Mouse (Mus musculus) myocyte (in vitro differentiated cells): Measurements from ENCODE around the gene Lgr5. TPM values are rescaled to one million over a fixed set of nuclear protein-coding genes. Genes with fewer than 3 reads are reported as not detected.

ENCODE experiments used
- H3K27me3 ChIP-seq: one replicate; pipeline ENCODE4 v1.6.1; 2011; ENCODE audit not compliant: control insufficient read depth, insufficient read depth, insufficient read length
- H3K36me3 ChIP-seq: one replicate; pipeline ENCODE4 v1.6.1; 2011; ENCODE audit not compliant: control insufficient read depth, insufficient read depth
- H3K4me2 ChIP-seq: one replicate; pipeline ENCODE4 v1.6.1; 2011; ENCODE audit warnings: low read depth, control low read depth
- H3K4me3 ChIP-seq: one replicate; pipeline ENCODE4 v1.5.1; 2011; ENCODE audit warnings: mild to moderate bottlenecking, control low read depth, moderate library complexity
- H3K79me2 ChIP-seq: one replicate; pipeline ENCODE4 v1.6.1; 2011; ENCODE audit not compliant: control insufficient read depth, insufficient read depth
- H3ac ChIP-seq: one replicate; pipeline ENCODE4 v1.6.1; 2011; ENCODE audit not compliant: control insufficient read depth, insufficient read length
- CEBPB ChIP-seq: IDR thresholded peaks from 2 replicates; pipeline ENCODE4 v1.6.1; 2011; ENCODE audit warnings: mild to moderate bottlenecking, moderate library complexity; ENCODE audit not compliant: poor library complexity, insufficient read depth, severe bottlenecking
- E2F4 ChIP-seq: IDR thresholded peaks from one replicate; pipeline ENCODE4 v1.6.1; 2011; ENCODE audit warnings: mild to moderate bottlenecking, control low read depth, moderate library complexity; ENCODE audit not compliant: insufficient read depth
- MAX ChIP-seq: IDR thresholded peaks from one replicate; pipeline ENCODE4 v1.6.1; 2011; ENCODE audit warnings: low read depth, mild to moderate bottlenecking, control low read depth
- MYOD1 ChIP-seq, 3 experiments: IDR thresholded peaks; one replicate each; pipeline ENCODE4 v1.6.1; 2011; ENCODE audit warnings: control low read depth in 2 of 3, low read depth in 2 of 3, mild to moderate bottlenecking in 2 of 3, moderate library complexity in 1 of 3; ENCODE audit not compliant: insufficient read length in 2 of 3, control insufficient read depth in 1 of 3
- MYOG ChIP-seq, 3 experiments: IDR thresholded peaks; one replicate each; pipeline ENCODE4 v1.6.1; 2011; ENCODE audit warnings: control low read depth in 2 of 3, low read depth in 2 of 3, mild to moderate bottlenecking in 2 of 3; ENCODE audit not compliant: insufficient read length in 2 of 3, control insufficient read depth in 1 of 3, insufficient read depth in 1 of 3
- POLR2A ChIP-seq: IDR thresholded peaks from one replicate; pipeline ENCODE4 v1.6.1; 2011; ENCODE audit warnings: low read depth, mild to moderate bottlenecking, control low read depth, moderate library complexity; ENCODE audit not compliant: insufficient read length
- POLR2AphosphoS2 ChIP-seq: IDR thresholded peaks from one replicate; pipeline ENCODE4 v1.6.1; 2011; ENCODE audit warnings: low read depth, control low read depth; ENCODE audit not compliant: insufficient read length
- REST ChIP-seq: IDR thresholded peaks from one replicate; pipeline ENCODE4 v1.6.1; 2011; ENCODE audit warnings: mild to moderate bottlenecking, control low read depth, moderate library complexity; ENCODE audit not compliant: insufficient read depth, insufficient read length
- SRF ChIP-seq: IDR thresholded peaks from one replicate; pipeline ENCODE4 v1.6.1; 2011; ENCODE audit warnings: low read depth; ENCODE audit not compliant: control insufficient read depth, insufficient read length
- TCF12 ChIP-seq: IDR thresholded peaks from one replicate; pipeline ENCODE4 v1.6.1; 2011; ENCODE audit warnings: mild to moderate bottlenecking, control low read depth; ENCODE audit not compliant: poor library complexity, insufficient read depth, severe bottlenecking
- TCF3 ChIP-seq: IDR thresholded peaks from one replicate; pipeline ENCODE4 v1.6.1; 2011; ENCODE audit warnings: low read depth, control low read depth; ENCODE audit not compliant: insufficient read length
- USF1 ChIP-seq: IDR thresholded peaks from one replicate; pipeline ENCODE4 v1.6.1; 2011; ENCODE audit warnings: low read depth, mild to moderate bottlenecking, control low read depth, moderate library complexity
- polyA plus RNA-seq: library from polyadenylated mRNA; unstranded; fragments of >200 nt; fragmentation: generic; extraction: Trizol; gene quantifications from one replicate; pipeline ENCODE4 v1.2.1, GENCODE M21; 2012; ENCODE audit warnings: missing spikeins

Lgr5 gene
- polyA plus RNA-seq = 0.07 TPM

GRCm38 (mm10) chr10:115587301-115587969, at the start of gene Lgr5:
Gene Lgr5 (minus strand): TSS chr10:115587780.
- no peak within 1 kb of the TSS for H3ac ChIP-seq
- TF ChIP-seq TCF12 = no peak
- peak in 1 of 3 experiments; percentile 42 for TF ChIP-seq MYOD1 (IDR thresholded peaks at IDR 0.05; ENCODE audit: control insufficient read depth in 1 of 3, insufficient read length in 2 of 3, low read depth in 2 of 3)
- peak in 2 of 3 experiments; percentile 6 to 46 for TF ChIP-seq MYOG (IDR thresholded peaks at IDR 0.05; ENCODE audit: control insufficient read depth in 1 of 3, insufficient read depth in 1 of 3, insufficient read length in 2 of 3, low read depth in 2 of 3)
- TF ChIP-seq REST = peak; percentile 86

GRCm38 (mm10) chr10:115626678-115627077, 39.1 kb upstream of the Lgr5 start:
- no peak overlapping the region for H3ac ChIP-seq
- no peaks in the 10 kb centered on the region for H3K79me2 ChIP-seq
- H3K27me3 ChIP-seq = no peaks in the 10 kb centered on the region
- no peaks in the 10 kb centered on the region for H3K36me3 ChIP-seq
- TF ChIP-seq USF1 = no peak
- no peak for TF ChIP-seq REST
- TF ChIP-seq MAX = no peak
- TF ChIP-seq SRF = no peak
- no peak for TF ChIP-seq MYOG (IDR thresholded peaks at IDR 0.05; ENCODE audit: control insufficient read depth in 1 of 3, insufficient read depth in 1 of 3, insufficient read length in 2 of 3, low read depth in 2 of 3)
- no peak for TF ChIP-seq POLR2AphosphoS2
- no peak for TF ChIP-seq TCF12
- no peak for TF ChIP-seq POLR2A
- H3K4me2 ChIP-seq = no peak overlapping the region
- no peak overlapping the region for H3K4me3 ChIP-seq

More at GRCm38 (mm10) chr10:115587301-115587969, at the start of gene Lgr5:
- Histone ChIP-seq H3K27me3 (peaks cover 10% of the 10 kb centered on the region), H3K4me2 (peak within 1 kb of the TSS; percentile 83), H3K36me3 (no peaks in the 10 kb centered on the region), H3K4me3 (peak within 1 kb of the TSS; percentile 6), H3K79me2 (no peaks in the 10 kb centered on the region)

GRCm38 (mm10) chr10:115624957-115625356, 37.4 kb upstream of the Lgr5 start:
- TF ChIP-seq POLR2AphosphoS2 (no peak), REST (no peak), USF1 (no peak), MYOD1 (IDR thresholded peaks at IDR 0.05; ENCODE audit: control insufficient read depth in 1 of 3, insufficient read length in 2 of 3, low read depth in 2 of 3) (no peak), E2F4 (no peak), POLR2A (no peak), CEBPB (no peak), TCF3 (no peak), MYOG (IDR thresholded peaks at IDR 0.05; ENCODE audit: control insufficient read depth in 1 of 3, insufficient read depth in 1 of 3, insufficient read length in 2 of 3, low read depth in 2 of 3) (no peak), SRF (no peak)
- no peak overlapping the region for H3ac ChIP-seq

GRCm38 (mm10) chr10:115623956-115624671, 36.5 kb upstream of the Lgr5 start:
- no peak for TF ChIP-seq TCF3
- no peak for TF ChIP-seq USF1
- TF ChIP-seq REST = no peak
- no peak for TF ChIP-seq MYOD1 (IDR thresholded peaks at IDR 0.05; ENCODE audit: control insufficient read depth in 1 of 3, insufficient read length in 2 of 3, low read depth in 2 of 3)
- no peak for TF ChIP-seq SRF
- no peak for TF ChIP-seq MYOG (IDR thresholded peaks at IDR 0.05; ENCODE audit: control insufficient read depth in 1 of 3, insufficient read depth in 1 of 3, insufficient read length in 2 of 3, low read depth in 2 of 3)
- no peak for TF ChIP-seq TCF12
- TF ChIP-seq POLR2A = no peak
- no peak for TF ChIP-seq POLR2AphosphoS2
- TF ChIP-seq CEBPB = no peak
- TF ChIP-seq E2F4 = no peak
- TF ChIP-seq MAX = no peak
- Histone ChIP-seq H3ac (no peak overlapping the region), H3K36me3 (no peaks in the 10 kb centered on the region), H3K4me2 (no peak overlapping the region), H3K79me2 (no peaks in the 10 kb centered on the region), H3K4me3 (no peak overlapping the region), H3K27me3 (peaks cover 4% of the 10 kb centered on the region)

More at GRCm38 (mm10) chr10:115624957-115625356, 37.4 kb upstream of the Lgr5 start:
- Histone ChIP-seq H3K27me3 (peaks cover 4% of the 10 kb centered on the region), H3K36me3 (no peaks in the 10 kb centered on the region), H3K4me2 (no peak overlapping the region), H3K4me3 (no peak overlapping the region), H3K79me2 (no peaks in the 10 kb centered on the region)
